Mouse (Mus musculus) small intestine, adult 2 months (tissue): ENCODE data around the gene Lamtor2.

Source experiments
- CTCF ChIP-seq: fragments of 200-500 bp; IDR thresholded peaks from 2 replicates; pipeline ENCODE4 v1.5.1; 2012; ENCODE audit warnings: low read depth, mild to moderate bottlenecking, control low read depth, inconsistent platforms, low read length, moderate library complexity, mixed read lengths; ENCODE audit not compliant: insufficient replicate concordance, insufficient read length; ENCODE audit errors: extremely low read depth
- POLR2A ChIP-seq: fragments of 200-500 bp; IDR thresholded peaks from 2 replicates; pipeline ENCODE4 v1.6.1; 2012; ENCODE audit warnings: low read depth, mild to moderate bottlenecking, control low read depth, inconsistent platforms, low read length, moderate library complexity

- TF ChIP-seq CTCF (no peak), POLR2A (no peak)
Observed at GRCm38 (mm10) chr3:88532299-88532674, 20.6 kb downstream of the Lamtor2 start, which contains the start of gene Mex3a.
